Mouse (Mus musculus): Measurements from ENCODE around the gene Stx16. TPM values are rescaled to one million over a fixed set of nuclear protein-coding genes. Genes with fewer than 3 reads are reported as not detected.
A peak's percentile ranks its signal among the peaks of the same experiment; 100 is the strongest.

Stx16 gene
- 3.6 and 4.1 TPM in 2 replicates for polyA plus RNA-seq (2015; fragmentation: Nextera tagmentation; extraction: Ambion mirVana)

- ATAC-seq (ENCODE audit: low FRiP score, low TSS enrichment) (peak; percentile 97), DNase-seq (ENCODE audit: low spot score) (peak; percentile 94)
- WGBS = under 1% methylated on average over 32 of the region's 32 CpGs
- H3K9me3 ChIP-seq (ENCODE audit: control insufficient read depth, low read length) = no peaks in the 10 kb centered on the region
- peak within 1 kb of the TSS; percentile 83 for H3K4me3 ChIP-seq (ENCODE audit: low read depth, low read length)
- H3K27me3 ChIP-seq (ENCODE audit: control insufficient read depth, insufficient read depth, low read length) = no peaks in the 10 kb centered on the region
- TF ChIP-seq EP300 (optimal IDR thresholded peaks at IDR 0.05) (peak; percentile 77), CTCF (IDR thresholded peaks at IDR 0.05; ENCODE audit: low read depth) (peak; percentile 63)
- peak within 1 kb of the TSS; percentile 79 for H3K9ac ChIP-seq (ENCODE audit: low read length)
- peaks cover 8% of the 10 kb centered on the region for H3K4me1 ChIP-seq (replicated peaks; ENCODE audit: control insufficient read depth, insufficient read depth)
- no peaks in the 10 kb centered on the region for H3K36me3 ChIP-seq (ENCODE audit: control insufficient read depth, insufficient read depth, low read length)
- H3K4me2 ChIP-seq (replicated peaks; ENCODE audit: low read depth) = peak within 1 kb of the TSS; percentile 100
- peak within 1 kb of the TSS; percentile 93 for H3K27ac ChIP-seq (replicated peaks)
Observed at GRCm38 (mm10) chr2:174075673-174076432, at the start of gene Stx16. TSS of gene Stx16 (plus strand) at chr2:174076308.

- 76% methylated on average over 4 of the region's 4 CpGs for WGBS
- Histone ChIP-seq H3K4me2 (replicated peaks; ENCODE audit: low read depth) (no peak overlapping the region), H3K27ac (replicated peaks) (no peak overlapping the region), H3K9ac (ENCODE audit: low read length) (no peak overlapping the region), H3K27me3 (ENCODE audit: control insufficient read depth, insufficient read depth, low read length) (no peaks in the 10 kb centered on the region), H3K36me3 (ENCODE audit: control insufficient read depth, insufficient read depth, low read length) (no peaks in the 10 kb centered on the region), H3K4me3 (ENCODE audit: low read depth, low read length) (no peak overlapping the region), H3K9me3 (ENCODE audit: control insufficient read depth, low read length) (no peaks in the 10 kb centered on the region), H3K4me1 (replicated peaks; ENCODE audit: control insufficient read depth, insufficient read depth) (peaks cover 4% of the 10 kb centered on the region; the same call in 1 of the 2 replicates)
- TF ChIP-seq CTCF (IDR thresholded peaks at IDR 0.05; ENCODE audit: low read depth) (no peak), EP300 (optimal IDR thresholded peaks at IDR 0.05) (no peak)
- ATAC-seq (ENCODE audit: low FRiP score, low TSS enrichment) (no peak), DNase-seq (ENCODE audit: low spot score) (peak; percentile 10)
Observed at GRCm38 (mm10) chr2:174026406-174026805, 49.7 kb upstream of the Stx16 start.

GRCm38 (mm10) chr2:174033257-174033800, 42.8 kb upstream of the Stx16 start:
- no peak overlapping the region for H3K27ac ChIP-seq (replicated peaks)
- H3K4me3 ChIP-seq (ENCODE audit: low read depth, low read length) = no peak overlapping the region
- H3K4me2 ChIP-seq (replicated peaks; ENCODE audit: low read depth) = no peak overlapping the region
- H3K4me1 ChIP-seq (replicated peaks; ENCODE audit: control insufficient read depth, insufficient read depth) = no peaks in the 10 kb centered on the region
- H3K9ac ChIP-seq (ENCODE audit: low read length) = no peak overlapping the region
- ATAC-seq (ENCODE audit: low FRiP score, low TSS enrichment) (no peak), DNase-seq (ENCODE audit: low spot score) (peak; percentile 4)
- 84% methylated on average over 9 of the region's 9 CpGs for WGBS
- H3K36me3 ChIP-seq (ENCODE audit: control insufficient read depth, insufficient read depth, low read length) = no peaks in the 10 kb centered on the region
- no peaks in the 10 kb centered on the region for H3K27me3 ChIP-seq (ENCODE audit: control insufficient read depth, insufficient read depth, low read length)
- no peaks in the 10 kb centered on the region for H3K9me3 ChIP-seq (ENCODE audit: control insufficient read depth, low read length)
- TF ChIP-seq CTCF (IDR thresholded peaks at IDR 0.05; ENCODE audit: low read depth) = no peak
- no peak for TF ChIP-seq EP300 (optimal IDR thresholded peaks at IDR 0.05)

- Histone ChIP-seq H3K9ac (ENCODE audit: low read length) (no peak overlapping the region), H3K36me3 (ENCODE audit: control insufficient read depth, insufficient read depth, low read length) (no peaks in the 10 kb centered on the region), H3K27ac (replicated peaks) (no peak overlapping the region), H3K27me3 (ENCODE audit: control insufficient read depth, insufficient read depth, low read length) (no peaks in the 10 kb centered on the region), H3K4me3 (ENCODE audit: low read depth, low read length) (no peak overlapping the region), H3K4me2 (replicated peaks; ENCODE audit: low read depth) (no peak overlapping the region), H3K4me1 (replicated peaks; ENCODE audit: control insufficient read depth, insufficient read depth) (peaks cover 3% of the 10 kb centered on the region; the same call in 1 of the 2 replicates), H3K9me3 (ENCODE audit: control insufficient read depth, low read length) (no peaks in the 10 kb centered on the region)
- no peak for ATAC-seq (ENCODE audit: low FRiP score, low TSS enrichment)
- DNase-seq (ENCODE audit: low spot score) = no peak
- no peak for TF ChIP-seq EP300 (optimal IDR thresholded peaks at IDR 0.05)
- TF ChIP-seq CTCF (IDR thresholded peaks at IDR 0.05; ENCODE audit: low read depth) = no peak
- WGBS = 100% methylated on average over 2 of the region's 2 CpGs
Observed at GRCm38 (mm10) chr2:174047656-174048055, 28.5 kb upstream of the Stx16 start.

- TF ChIP-seq CTCF (IDR thresholded peaks at IDR 0.05; ENCODE audit: low read depth) (no peak), EP300 (optimal IDR thresholded peaks at IDR 0.05) (no peak)
- ATAC-seq (ENCODE audit: low FRiP score, low TSS enrichment) (peak; percentile 64), DNase-seq (ENCODE audit: low spot score) (peak; percentile 26)
- no peak overlapping the region for H3K4me3 ChIP-seq (ENCODE audit: low read depth, low read length)
- H3K36me3 ChIP-seq (ENCODE audit: control insufficient read depth, insufficient read depth, low read length) = no peaks in the 10 kb centered on the region
- H3K4me1 ChIP-seq (replicated peaks; ENCODE audit: control insufficient read depth, insufficient read depth) = peaks cover 3% of the 10 kb centered on the region; the same call in 1 of the 2 replicates
- 11% methylated on average over 4 of the region's 4 CpGs for WGBS
- no peaks in the 10 kb centered on the region for H3K27me3 ChIP-seq (ENCODE audit: control insufficient read depth, insufficient read depth, low read length)
- no peak overlapping the region for H3K9ac ChIP-seq (ENCODE audit: low read length)
- H3K27ac ChIP-seq (replicated peaks) = peak overlapping the region; percentile 56; the same call in 1 of the 2 replicates
- no peak overlapping the region for H3K4me2 ChIP-seq (replicated peaks; ENCODE audit: low read depth)
- H3K9me3 ChIP-seq (ENCODE audit: control insufficient read depth, low read length) = no peaks in the 10 kb centered on the region
Observed at GRCm38 (mm10) chr2:174049481-174050338, 26.4 kb upstream of the Stx16 start.

All from stomach, postnatal 0 days (tissue).